Mouse (Mus musculus) gastrocnemius, adult 18-20 months (tissue): Measurements from ENCODE around the gene Sept11. TPM values are rescaled to one million over a fixed set of nuclear protein-coding genes. Genes with fewer than 3 reads are reported as not detected.

Source experiments
- total RNA-seq, 2 experiments: library from RNA; stranded (reverse); gene quantifications; 2 replicates each; pipeline ENCODE4 v1.2.3; 2021

Gene Sept11
- total RNA-seq, 2 experiments from 2014 or later, result 92.9 to 103 TPM

Other genes with a start within 250 kb of the Sept11 start
- gene Sowahb, start 48.4 kb upstream of the Sept11 start, total RNA-seq, result under 1 TPM in 1 of 2 experiments, not detected in 1; 0.07 TPM
- gene Ccni, start 113.1 kb downstream of the Sept11 start, total RNA-seq, result 10 to 100 TPM; 66.3 to 72.1 TPM
- under 1 TPM; 0.66 to 0.73 TPM for gene 2010109A12Rik, start 113.1 kb downstream of the Sept11 start, total RNA-seq
- 1 to 10 TPM; 8.4 to 10.0 TPM for gene Ccng2, start 173.8 kb downstream of the Sept11 start, total RNA-seq